Mouse (Mus musculus): Measurements from ENCODE around the gene Rgs3.

Gene Rgs3

GRCm38 (mm10) chr4:62688142-62688541 is 128.5 kb downstream of the Rgs3 start:
- DNase-seq (ENCODE audit: low spot score in 2 of 2), result no peak

- no peak for DNase-seq (ENCODE audit: low spot score in 2 of 2)
Measured at GRCm38 (mm10) chr4:62690997-62691396, 131.3 kb downstream of the Rgs3 start.

- no peak for DNase-seq (ENCODE audit: low spot score in 2 of 2)
Measured at GRCm38 (mm10) chr4:62691625-62692024, 132.0 kb downstream of the Rgs3 start.

- peak in 1 of 2 experiments; percentile 24 for DNase-seq (ENCODE audit: low spot score in 2 of 2)
Measured at GRCm38 (mm10) chr4:62693839-62694238, 134.2 kb downstream of the Rgs3 start.

GRCm38 (mm10) chr4:62694703-62695439 is 135.2 kb downstream of the Rgs3 start:
- DNase-seq (ENCODE audit: low spot score in 2 of 2), result no peak

GRCm38 (mm10) chr4:62695523-62695922 is 135.9 kb downstream of the Rgs3 start:
- DNase-seq (ENCODE audit: low spot score in 2 of 2), result no peak

- DNase-seq (ENCODE audit: low spot score in 2 of 2), result peak; percentile 42 to 53
Measured at GRCm38 (mm10) chr4:62695946-62696345, 136.3 kb downstream of the Rgs3 start.

- no peak for DNase-seq (ENCODE audit: low spot score in 2 of 2)
Measured at GRCm38 (mm10) chr4:62696699-62697404, 137.2 kb downstream of the Rgs3 start.

- DNase-seq (ENCODE audit: low spot score in 2 of 2), result peak; percentile 41 to 67
Measured at GRCm38 (mm10) chr4:62697469-62697868, 137.8 kb downstream of the Rgs3 start.

- DNase-seq (ENCODE audit: low spot score in 2 of 2), result no peak
Measured at GRCm38 (mm10) chr4:62698521-62698920, 138.9 kb downstream of the Rgs3 start.

- DNase-seq (ENCODE audit: low spot score in 2 of 2), result peak in 1 of 2 experiments; percentile 25
Measured at GRCm38 (mm10) chr4:62699191-62699812, 139.7 kb downstream of the Rgs3 start.

- no peak for DNase-seq (ENCODE audit: low spot score in 2 of 2)
Measured at GRCm38 (mm10) chr4:62700426-62700825, 140.8 kb downstream of the Rgs3 start.

- no peak for DNase-seq (ENCODE audit: low spot score in 2 of 2)
Measured at GRCm38 (mm10) chr4:62703151-62703550, 143.5 kb downstream of the Rgs3 start.

GRCm38 (mm10) chr4:62704204-62704603 is 144.6 kb downstream of the Rgs3 start:
- no peak for DNase-seq (ENCODE audit: low spot score in 2 of 2)

- DNase-seq (ENCODE audit: low spot score in 2 of 2), result no peak
Measured at GRCm38 (mm10) chr4:62705013-62705412, 145.4 kb downstream of the Rgs3 start.

GRCm38 (mm10) chr4:62705749-62706148 is 146.1 kb downstream of the Rgs3 start:
- DNase-seq (ENCODE audit: low spot score in 2 of 2), result no peak

- no peak for DNase-seq (ENCODE audit: low spot score in 2 of 2)
Measured at GRCm38 (mm10) chr4:62708084-62708483, 148.4 kb downstream of the Rgs3 start.

GRCm38 (mm10) chr4:62708994-62709393 is 149.3 kb downstream of the Rgs3 start:
- no peak for DNase-seq (ENCODE audit: low spot score in 2 of 2)

GRCm38 (mm10) chr4:62709448-62709847 is 149.8 kb downstream of the Rgs3 start:
- no peak for DNase-seq (ENCODE audit: low spot score in 2 of 2)

GRCm38 (mm10) chr4:62711159-62711558 is 151.5 kb downstream of the Rgs3 start:
- no peak for DNase-seq (ENCODE audit: low spot score in 2 of 2)

- no peak for DNase-seq (ENCODE audit: low spot score in 2 of 2)
Measured at GRCm38 (mm10) chr4:62711582-62711981, 151.9 kb downstream of the Rgs3 start.

- no peak for DNase-seq (ENCODE audit: low spot score in 2 of 2)
Measured at GRCm38 (mm10) chr4:62720861-62721260, 161.2 kb downstream of the Rgs3 start.

GRCm38 (mm10) chr4:62722021-62722426 is 162.4 kb downstream of the Rgs3 start:
- DNase-seq (ENCODE audit: low spot score in 2 of 2), result no peak

Data from natural killer cell, adult 2 months (primary cell).